Mouse (Mus musculus): ENCODE data around the gene Tmem107. TPM values are rescaled to one million over a fixed set of nuclear protein-coding genes. Genes with fewer than 3 reads are reported as not detected.

Tmem107 gene
- polyA plus RNA-seq, 1 experiment from 2014 or later: 55.1 TPM

DNA sequence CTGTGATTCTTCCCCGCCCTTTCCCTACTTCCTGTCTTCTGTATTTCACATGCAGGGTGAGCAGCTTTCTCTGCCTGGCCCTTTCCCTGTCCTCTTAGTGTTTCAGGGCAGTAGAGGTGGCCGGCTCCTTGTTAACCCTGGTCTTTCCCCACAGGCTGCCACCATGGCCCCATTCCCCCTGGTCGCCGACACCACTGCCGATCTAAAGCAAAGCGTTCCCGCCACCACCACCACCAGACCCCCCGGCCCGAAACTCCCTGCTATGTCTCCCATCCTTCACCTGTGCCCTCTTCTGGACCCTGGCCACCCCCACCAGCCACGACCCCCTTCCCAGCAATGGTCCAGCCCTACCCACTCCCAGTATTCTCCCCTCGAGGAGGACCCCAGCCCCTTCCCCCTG, 35.7 kb downstream of the Tmem107 start:
- no peak for ATAC-seq
- Histone ChIP-seq H3K27ac (no peak overlapping the region), H3K27me3 (no peaks in the 10 kb centered on the region), H3K4me3 (no peak overlapping the region), H3K4me2 (no peak overlapping the region), H3K36me3 (ENCODE audit: poor library complexity, severe bottlenecking) (peaks cover 83% of the 10 kb centered on the region), H3K9ac (no peak overlapping the region), H3K4me1 (0 out of 2 replicates have a peak, but pooled peaks cover 2% of the 10 kb centered on the region), H3K9me3 (replicated peaks) (no peaks in the 10 kb centered on the region)
- WGBS: 86% methylated on average over 11 of the region's 11 CpGs

DNA sequence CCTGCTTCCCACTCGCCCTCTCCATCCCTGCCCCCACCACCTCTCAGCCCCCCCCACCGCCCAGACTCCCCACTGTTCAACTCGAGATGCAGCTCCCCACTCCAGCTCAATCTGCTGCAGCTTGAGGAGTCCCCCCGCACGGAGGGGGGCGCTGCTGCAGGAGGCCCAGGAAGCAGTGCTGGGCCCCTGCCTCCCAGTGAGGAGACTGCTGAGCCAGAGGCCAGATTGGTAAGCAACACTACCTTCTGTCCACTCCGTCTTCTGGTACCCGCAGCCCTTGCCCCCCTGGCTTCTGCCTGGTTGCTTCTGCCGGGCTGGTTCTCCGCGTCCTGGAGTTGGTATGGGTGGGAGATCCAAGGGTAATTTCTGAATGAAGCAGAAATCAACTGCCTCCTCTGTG, 36.2 kb downstream of the Tmem107 start:
- 84% methylated on average over 11 of the region's 11 CpGs for WGBS
- ATAC-seq: no peak
- Histone ChIP-seq H3K27ac (no peak overlapping the region), H3K27me3 (no peaks in the 10 kb centered on the region), H3K36me3 (ENCODE audit: poor library complexity, severe bottlenecking) (peaks cover 78% of the 10 kb centered on the region), H3K9me3 (replicated peaks) (no peaks in the 10 kb centered on the region), H3K9ac (no peak overlapping the region), H3K4me3 (no peak overlapping the region), H3K4me2 (no peak overlapping the region), H3K4me1 (0 out of 2 replicates have a peak, but pooled peaks cover 6% of the 10 kb centered on the region)

DNA sequence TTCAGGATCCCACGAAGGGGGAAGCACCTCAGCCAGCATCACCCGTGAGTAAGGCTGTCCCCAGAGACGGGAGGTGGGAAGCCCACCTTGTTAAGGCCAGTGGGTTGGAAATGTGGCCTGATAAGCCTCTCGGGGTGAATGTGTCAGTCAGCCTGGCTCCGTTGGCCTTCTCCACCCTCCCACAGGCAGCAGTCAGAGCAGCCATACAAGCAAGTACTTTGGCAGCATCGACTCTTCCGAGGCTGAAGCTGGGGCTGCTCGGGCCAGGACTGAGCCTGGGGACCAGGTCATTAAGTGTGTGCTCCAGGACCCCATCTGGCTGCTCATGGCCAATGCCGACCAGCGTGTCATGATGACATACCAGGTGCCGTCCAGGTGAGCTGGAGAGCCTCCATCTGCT, 37.1 kb downstream of the Tmem107 start:
- Histone ChIP-seq H3K4me2 (no peak overlapping the region), H3K9ac (no peak overlapping the region), H3K36me3 (ENCODE audit: poor library complexity, severe bottlenecking) (peaks cover 69% of the 10 kb centered on the region), H3K27me3 (no peaks in the 10 kb centered on the region; the same call in 1 of the 2 replicates), H3K27ac (no peak overlapping the region), H3K9me3 (replicated peaks) (no peaks in the 10 kb centered on the region), H3K4me3 (no peak overlapping the region), H3K4me1 (0 out of 2 replicates have a peak, but pooled peaks cover 6% of the 10 kb centered on the region)
- 86% methylated on average over 11 of the region's 11 CpGs for WGBS
- ATAC-seq: no peak

- Histone ChIP-seq H3K4me1 (0 out of 2 replicates have a peak, but pooled peaks cover 6% of the 10 kb centered on the region), H3K9ac (no peak overlapping the region), H3K27me3 (no peaks in the 10 kb centered on the region; the same call in 1 of the 2 replicates), H3K4me3 (no peak overlapping the region), H3K9me3 (replicated peaks) (no peaks in the 10 kb centered on the region), H3K27ac (no peak overlapping the region), H3K36me3 (ENCODE audit: poor library complexity, severe bottlenecking) (peaks cover 64% of the 10 kb centered on the region), H3K4me2 (no peak overlapping the region)
- no peak for ATAC-seq
- 88% methylated on average over 9 of the region's 9 CpGs for WGBS
These were observed 37.6 kb downstream of the Tmem107 start for GRCm38 (mm10) chr11:69108223-69108622.

DNA sequence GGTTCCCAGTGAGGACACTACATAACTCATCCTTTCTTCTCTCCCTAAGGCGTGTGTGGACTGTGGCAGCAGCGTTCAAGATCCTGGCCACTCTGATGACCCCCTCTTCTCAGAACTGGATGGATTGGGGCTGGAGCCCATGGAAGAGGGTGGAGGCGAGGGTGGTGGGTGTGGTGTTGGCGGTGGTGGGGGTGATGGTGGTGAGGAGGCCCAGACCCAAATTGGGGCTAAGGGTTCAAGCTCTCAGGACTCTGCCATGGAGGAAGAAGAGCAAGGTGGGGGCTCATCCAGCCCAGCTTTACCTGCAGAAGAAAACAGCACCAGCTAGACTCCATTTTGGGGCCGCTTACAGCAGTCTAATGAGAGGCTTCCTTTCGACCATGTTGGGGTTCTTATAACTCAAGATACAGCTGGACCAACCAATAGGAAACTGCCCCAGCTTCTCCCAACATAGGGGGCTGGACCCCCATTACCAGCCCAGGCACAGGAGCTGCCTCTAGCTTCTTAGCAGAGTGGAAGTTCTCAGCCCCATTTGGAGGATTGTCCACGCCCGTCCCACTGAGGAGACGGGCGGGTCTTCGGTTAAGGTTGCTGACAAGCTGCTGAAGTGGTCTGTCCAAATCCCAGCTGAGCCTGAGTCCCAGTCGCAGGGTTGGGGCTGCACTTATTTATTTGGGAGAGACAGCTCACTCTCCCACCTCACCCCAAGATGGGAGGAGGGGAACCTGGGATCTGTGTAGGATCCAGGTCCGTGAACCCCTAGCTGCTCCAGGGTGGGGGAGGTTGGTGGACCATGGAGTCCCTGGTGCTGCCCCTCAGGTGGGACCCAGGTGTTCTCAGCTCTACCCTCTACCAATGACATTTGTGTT, 38.7 kb downstream of the Tmem107 start:
- H3K4me2 ChIP-seq: no peak overlapping the region
- 0 out of 2 replicates have a peak, but pooled peaks cover 6% of the 10 kb centered on the region for H3K4me1 ChIP-seq
- ATAC-seq: no peak
- peaks cover 53% of the 10 kb centered on the region for H3K36me3 ChIP-seq (ENCODE audit: poor library complexity, severe bottlenecking)
- H3K9ac ChIP-seq: no peak overlapping the region
- H3K9me3 ChIP-seq (replicated peaks): no peaks in the 10 kb centered on the region
- 78% methylated on average over 13 of the region's 13 CpGs for WGBS
- no peak overlapping the region for H3K4me3 ChIP-seq
- H3K27me3 ChIP-seq: peaks cover 3% of the 10 kb centered on the region
- H3K27ac ChIP-seq: no peak overlapping the region

GRCm38 (mm10) chr11:69110319-69111046, 39.9 kb downstream of the Tmem107 start:
- Histone ChIP-seq H3K4me1 (0 out of 2 replicates have a peak, but pooled peaks cover 6% of the 10 kb centered on the region), H3K4me3 (peak overlapping the region; percentile 48), H3K36me3 (ENCODE audit: poor library complexity, severe bottlenecking) (peaks cover 41% of the 10 kb centered on the region), H3K4me2 (peak overlapping the region; percentile 60), H3K27me3 (peaks cover 6% of the 10 kb centered on the region), H3K9me3 (replicated peaks) (no peaks in the 10 kb centered on the region), H3K27ac (no peak overlapping the region), H3K9ac (peak overlapping the region; percentile 58)
- under 1% methylated on average over 30 of the region's 30 CpGs for WGBS
- ATAC-seq: peak; percentile 77

- no peak overlapping the region for H3K27ac ChIP-seq
- WGBS: 3% methylated on average over 21 of the region's 21 CpGs
- H3K36me3 ChIP-seq (ENCODE audit: poor library complexity, severe bottlenecking): peaks cover 34% of the 10 kb centered on the region
- H3K9me3 ChIP-seq (replicated peaks): no peaks in the 10 kb centered on the region
- peak overlapping the region; percentile 58 for H3K9ac ChIP-seq
- no peak for ATAC-seq
- H3K4me1 ChIP-seq: 0 out of 2 replicates have a peak, but pooled peaks cover 6% of the 10 kb centered on the region
- peaks cover 10% of the 10 kb centered on the region for H3K27me3 ChIP-seq
- peak overlapping the region; percentile 48 for H3K4me3 ChIP-seq
- H3K4me2 ChIP-seq: peak overlapping the region; percentile 60
These were observed 40.6 kb downstream of the Tmem107 start for GRCm38 (mm10) chr11:69111051-69111810.

DNA sequence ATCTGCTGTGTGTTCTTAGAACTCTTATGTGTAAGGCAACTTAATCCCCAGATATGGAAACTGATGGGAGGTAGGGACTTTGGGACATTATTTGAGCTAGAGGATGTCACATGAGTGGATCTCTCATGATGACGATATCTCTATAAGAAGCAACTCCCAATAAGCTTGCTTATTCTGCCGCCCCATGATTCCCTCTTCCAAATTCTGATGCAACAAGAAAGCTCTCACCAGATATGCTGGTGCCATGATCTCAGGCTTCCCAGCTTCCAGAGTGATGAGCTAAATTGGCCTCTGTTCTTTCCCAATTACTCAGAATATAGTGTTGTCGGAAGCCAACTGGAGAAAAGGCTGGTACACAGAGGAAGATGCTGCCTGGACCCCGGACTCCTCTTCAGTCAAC, 41.3 kb downstream of the Tmem107 start:
- no peak overlapping the region for H3K27ac ChIP-seq
- peak overlapping the region; percentile 60 for H3K4me2 ChIP-seq
- ATAC-seq: no peak
- H3K4me1 ChIP-seq: 0 out of 2 replicates have a peak, but pooled peaks cover 7% of the 10 kb centered on the region
- H3K27me3 ChIP-seq: peaks cover 10% of the 10 kb centered on the region
- H3K36me3 ChIP-seq (ENCODE audit: poor library complexity, severe bottlenecking): peaks cover 28% of the 10 kb centered on the region
- no peak overlapping the region; the same call in 1 of the 2 replicates for H3K4me3 ChIP-seq
- 72% methylated on average over 4 of the region's 4 CpGs for WGBS
- H3K9me3 ChIP-seq (replicated peaks): no peaks in the 10 kb centered on the region
- 0 out of 2 replicates have a peak overlapping the region, but pooled peaks have one; percentile 2 for H3K9ac ChIP-seq

- no peak for ATAC-seq
- peaks cover 17% of the 10 kb centered on the region for H3K4me1 ChIP-seq
These were observed 43.4 kb downstream of the Tmem107 start for GRCm38 (mm10) chr11:69114018-69114417.

GRCm38 (mm10) chr11:69114621-69115020, 44.0 kb downstream of the Tmem107 start:
- Histone ChIP-seq H3K9me3 (replicated peaks) (no peaks in the 10 kb centered on the region), H3K27me3 (peaks cover 10% of the 10 kb centered on the region), H3K9ac (no peak overlapping the region), H3K27ac (no peak overlapping the region), H3K4me1 (peaks cover 23% of the 10 kb centered on the region), H3K36me3 (ENCODE audit: poor library complexity, severe bottlenecking) (peaks cover under 1% of the 10 kb centered on the region; the same call in 1 of the 2 replicates), H3K4me3 (no peak overlapping the region), H3K4me2 (no peak overlapping the region)
- ATAC-seq: no peak
- WGBS: 74% methylated on average over 3 of the region's 3 CpGs

More at GRCm38 (mm10) chr11:69114018-69114417, 43.4 kb downstream of the Tmem107 start:
- 66% methylated on average over 3 of the region's 3 CpGs for WGBS
- H3K4me3 ChIP-seq: no peak overlapping the region
- H3K4me2 ChIP-seq: no peak overlapping the region
- peaks cover 6% of the 10 kb centered on the region for H3K36me3 ChIP-seq (ENCODE audit: poor library complexity, severe bottlenecking)
- no peaks in the 10 kb centered on the region for H3K9me3 ChIP-seq (replicated peaks)
- no peak overlapping the region for H3K9ac ChIP-seq
- H3K27me3 ChIP-seq: peaks cover 10% of the 10 kb centered on the region
- no peak overlapping the region for H3K27ac ChIP-seq

- Histone ChIP-seq H3K9ac (no peak overlapping the region), H3K4me1 (peaks cover 38% of the 10 kb centered on the region), H3K4me3 (peak overlapping the region; percentile 66; the same call in 1 of the 2 replicates), H3K4me2 (peak overlapping the region; percentile 71), H3K27me3 (peaks cover 21% of the 10 kb centered on the region), H3K27ac (no peak overlapping the region), H3K9me3 (replicated peaks) (no peaks in the 10 kb centered on the region), H3K36me3 (ENCODE audit: poor library complexity, severe bottlenecking) (no peaks in the 10 kb centered on the region)
- 65% methylated on average over 5 of the region's 5 CpGs for WGBS
- ATAC-seq: no peak
These were observed 46.2 kb downstream of the Tmem107 start for GRCm38 (mm10) chr11:69116843-69117242.
